Comparison of ENCODE assay signal across 16 mouse cellular contexts in genomic region chr10:84357593-84357992, GRCm38 (mm10).
DNase-seq lines count a peak whose midpoint lies in the region; ATAC-seq and TF ChIP-seq lines count a peak whose summit lies in the region.
"Had no signal": no experiment of that assay in that cellular context is flagged by ENCODE, and none has a peak within 500 bp of the region (broad histone marks: within the 10 kb centered on the region; RNA-seq: fewer than 3 reads in every experiment).

No protein-coding gene starts in this region.

- DNase-seq in forebrain, embryonic 11.5 days (ENCODE audit: low spot score) = no peak
- no peak for DNase-seq in left cerebral cortex, adult 2 months (ENCODE audit: extremely low spot score in 1 of 2, low spot score in 2 of 2)
- DNase-seq in left cerebral cortex, adult 9 months (ENCODE audit: low spot score in 2 of 2) = no peak
- DNase-seq in forebrain, embryonic 14.5 days (ENCODE audit: low spot score) = no peak
- no peak for DNase-seq in right cerebral cortex, postnatal 4 days
- DNase-seq: adrenal gland, postnatal 25 days; heart, adult 2 months; kidney, adult 18-20 months; kidney, postnatal 36 days; lung, adult 2 months; lung, postnatal 36 days; thymus, adult 18-20 months had no signal

- H3K36me3 ChIP-seq in forebrain, embryonic 12.5 days (replicated peaks) = no peaks in the 10 kb centered on the region
- no peaks in the 10 kb centered on the region for H3K36me3 ChIP-seq in forebrain, embryonic 11.5 days (ENCODE audit: control insufficient read depth, insufficient read depth, low read length)
- no peaks in the 10 kb centered on the region for H3K36me3 ChIP-seq in forebrain, embryonic 14.5 days (ENCODE audit: control insufficient read depth, insufficient read depth, low read length)
- no peaks in the 10 kb centered on the region for H3K36me3 ChIP-seq in neural tube, embryonic 15.5 days
- H3K36me3 ChIP-seq: midbrain, embryonic 10.5 days had no signal

- H3K4me1 ChIP-seq in forebrain, embryonic 12.5 days = no peaks in the 10 kb centered on the region
- H3K4me1 ChIP-seq in forebrain, embryonic 11.5 days (replicated peaks; ENCODE audit: control insufficient read depth, insufficient read depth, low read length) = no peaks in the 10 kb centered on the region
- no peaks in the 10 kb centered on the region for H3K4me1 ChIP-seq in forebrain, embryonic 14.5 days (ENCODE audit: control insufficient read depth, insufficient read depth, low read length)
- H3K4me1 ChIP-seq in neural tube, embryonic 15.5 days = 0 out of 2 replicates have a peak, but pooled peaks cover 6% of the 10 kb centered on the region
- H3K4me1 ChIP-seq: midbrain, embryonic 10.5 days had no signal

- ATAC-seq in forebrain, embryonic 12.5 days (ENCODE audit: low FRiP score) = no peak
- no peak for ATAC-seq in forebrain, embryonic 11.5 days (replicated peaks; ENCODE audit: low FRiP score)
- no peak; the same call in 1 of the 2 replicates for ATAC-seq in forebrain, embryonic 14.5 days
- ATAC-seq in neural tube, embryonic 15.5 days (ENCODE audit: low FRiP score) = no peak

- 82% methylated on average over 4 of the region's 4 CpGs for WGBS in forebrain, embryonic 12.5 days
- WGBS in forebrain, embryonic 11.5 days = 91% methylated on average over 4 of the region's 4 CpGs
- WGBS in forebrain, embryonic 14.5 days = 78% methylated on average over 4 of the region's 4 CpGs
- WGBS in neural tube, embryonic 15.5 days = 90% methylated on average over 4 of the region's 4 CpGs

- intact Hi-C loops in left cerebral cortex, adult 2 months (cut with DNase I) = loop anchor here (5.0 to 10.0 kb wide), 4 partner anchors 130 to 535 kb away; no protein-coding TSS in a partner anchor

- H3K27ac ChIP-seq in forebrain, embryonic 12.5 days = 0 out of 2 replicates have a peak overlapping the region, but pooled peaks have one; percentile 19
- H3K27ac ChIP-seq in forebrain, embryonic 11.5 days (ENCODE audit: low read depth, low read length) = no peak overlapping the region
- H3K27ac ChIP-seq in left cerebral cortex, adult 2 months = peak overlapping the region; percentile 90
- H3K27ac ChIP-seq in forebrain, embryonic 14.5 days (ENCODE audit: low read depth, low read length) = peak overlapping the region; percentile 85
- peak overlapping the region; percentile 30; the same call in 1 of the 2 replicates for H3K27ac ChIP-seq in neural tube, embryonic 15.5 days (replicated peaks)
- H3K27ac ChIP-seq: heart, adult 2 months; midbrain, embryonic 10.5 days had no signal

- no peak overlapping the region for H3K4me2 ChIP-seq in forebrain, embryonic 12.5 days
- no peak overlapping the region for H3K4me2 ChIP-seq in forebrain, embryonic 11.5 days (ENCODE audit: low read depth, low read length, severe bottlenecking)
- no peak overlapping the region for H3K4me2 ChIP-seq in forebrain, embryonic 14.5 days (ENCODE audit: low read length)
- no peak overlapping the region for H3K4me2 ChIP-seq in neural tube, embryonic 15.5 days
- H3K4me2 ChIP-seq: liver, embryonic 11.5 days had no signal

- H3K9me3 ChIP-seq in forebrain, embryonic 12.5 days = no peaks in the 10 kb centered on the region
- H3K9me3 ChIP-seq in forebrain, embryonic 11.5 days (ENCODE audit: control insufficient read depth, low read length) = no peaks in the 10 kb centered on the region
- no peaks in the 10 kb centered on the region for H3K9me3 ChIP-seq in forebrain, embryonic 14.5 days (replicated peaks; ENCODE audit: control insufficient read depth, low read length)
- no peaks in the 10 kb centered on the region for H3K9me3 ChIP-seq in neural tube, embryonic 15.5 days (replicated peaks)
- H3K9me3 ChIP-seq: midbrain, embryonic 10.5 days had no signal

- TF ChIP-seq CTCF in left cerebral cortex, adult 2 months (IDR thresholded peaks at IDR 0.05) = no peak

- no peaks in the 10 kb centered on the region for H3K27me3 ChIP-seq in forebrain, embryonic 12.5 days
- no peaks in the 10 kb centered on the region for H3K27me3 ChIP-seq in forebrain, embryonic 11.5 days (ENCODE audit: control insufficient read depth, insufficient read depth, low read length)
- H3K27me3 ChIP-seq in forebrain, embryonic 14.5 days (replicated peaks; ENCODE audit: control insufficient read depth, insufficient read depth, low read length) = no peaks in the 10 kb centered on the region
- no peaks in the 10 kb centered on the region for H3K27me3 ChIP-seq in neural tube, embryonic 15.5 days (replicated peaks)

- H3K4me3 ChIP-seq in forebrain, embryonic 12.5 days (replicated peaks) = no peak overlapping the region
- no peak overlapping the region for H3K4me3 ChIP-seq in forebrain, embryonic 11.5 days (ENCODE audit: low read depth, low read length)
- H3K4me3 ChIP-seq in left cerebral cortex, adult 2 months = no peak overlapping the region
- H3K4me3 ChIP-seq in forebrain, embryonic 14.5 days (ENCODE audit: low read depth, low read length) = no peak overlapping the region
- no peak overlapping the region for H3K4me3 ChIP-seq in neural tube, embryonic 15.5 days (replicated peaks)
- H3K4me3 ChIP-seq: heart, adult 2 months; midbrain, embryonic 10.5 days had no signal

- H3K9ac ChIP-seq in forebrain, embryonic 12.5 days = no peak overlapping the region
- no peak overlapping the region for H3K9ac ChIP-seq in forebrain, embryonic 11.5 days (ENCODE audit: low read length)
- no peak overlapping the region for H3K9ac ChIP-seq in forebrain, embryonic 14.5 days (ENCODE audit: low read length)
- H3K9ac ChIP-seq in neural tube, embryonic 15.5 days (replicated peaks) = no peak overlapping the region
